Mouse (Mus musculus) CH12.LX (cell line): ENCODE results near the gene Treml4. TPM values are rescaled to one million over a fixed set of nuclear protein-coding genes. Genes with fewer than 3 reads are reported as not detected.

Experiments
- DNase-seq: peaks from one replicate; pipeline ENCODE4 v3.0.0-alpha.2; 2013; ENCODE audit errors: extremely low read depth
- H3K27ac ChIP-seq: 2 replicates; pipeline ENCODE4 v1.5.1; 2012; ENCODE audit warnings: low read depth, mild to moderate bottlenecking, control low read depth, moderate library complexity; ENCODE audit not compliant: insufficient read depth
- H3K27me3 ChIP-seq: replicated peaks from 2 replicates; pipeline ENCODE3; 2012; ENCODE audit warnings: inconsistent platforms
- H3K36me3 ChIP-seq, 2 experiments: replicated peaks in 1 of 2; 2 replicates each; pipeline versions ENCODE3 to v1.6.1; 2012; ENCODE audit warnings: inconsistent platforms in 1 of 2, low read length in 1 of 2, mild to moderate bottlenecking in 1 of 2, mixed read lengths in 1 of 2, moderate library complexity in 1 of 2; ENCODE audit not compliant: control insufficient read depth in 1 of 2, insufficient read depth in 1 of 2
- H3K4me1 ChIP-seq, 2 experiments: 2 replicates each; pipeline ENCODE4 v1.6.1; 2012; ENCODE audit warnings: inconsistent platforms in 1 of 2, moderate library complexity in 1 of 2; ENCODE audit not compliant: insufficient read depth in 2 of 2, control insufficient read depth in 1 of 2
- H3K4me2 ChIP-seq: 2 replicates; pipeline ENCODE4 v1.6.1; 2012; ENCODE audit warnings: low read depth, mild to moderate bottlenecking, control low read depth; ENCODE audit not compliant: poor library complexity, insufficient read depth, severe bottlenecking
- H3K4me3 ChIP-seq, 3 experiments: fragments of 150-350 bp in 1 of 3; sonication (generic) in 1 of 3; replicated peaks in 1 of 3; 2 replicates each; pipeline versions ENCODE3 to v1.5.1; 2011 to 2012; ENCODE audit warnings: low read depth in 2 of 3, low read length in 2 of 3, mild to moderate bottlenecking in 2 of 3, moderate library complexity in 2 of 3, control low read depth in 1 of 3, improper control_type of control experiment in 1 of 3, inconsistent platforms in 1 of 3, mixed read lengths in 1 of 3; ENCODE audit not compliant: poor library complexity in 1 of 3
- H3K79me2 ChIP-seq: replicated peaks from 2 replicates; pipeline ENCODE4 v1.6.1; 2012; ENCODE audit warnings: mild to moderate bottlenecking, moderate library complexity; ENCODE audit not compliant: control insufficient read depth, poor library complexity, insufficient read depth, severe bottlenecking; ENCODE audit errors: extremely low read depth
- H3K9ac ChIP-seq: 2 replicates; pipeline ENCODE4 v1.6.1; 2012; ENCODE audit warnings: low read depth, mild to moderate bottlenecking, control low read depth, moderate library complexity; ENCODE audit not compliant: insufficient read depth
- H3K9me3 ChIP-seq: replicated peaks from 2 replicates; pipeline ENCODE3; 2012; ENCODE audit warnings: low read length, inconsistent platforms, mixed read lengths
- BHLHE40 ChIP-seq: IDR thresholded peaks from 2 replicates; pipeline ENCODE4 v1.6.1; 2011; ENCODE audit warnings: mild to moderate bottlenecking, low read depth, low read length, improper control_type of control experiment
- CHD2 ChIP-seq: IDR thresholded peaks from 2 replicates; pipeline ENCODE4 v1.6.1; 2011; ENCODE audit warnings: low read length, improper control_type of control experiment
- E2F4 ChIP-seq: IDR thresholded peaks from 2 replicates; pipeline ENCODE4 v1.6.1; 2011; ENCODE audit warnings: low read depth, low read length, improper control_type of control experiment; ENCODE audit not compliant: insufficient replicate concordance
- ELF1 ChIP-seq: IDR thresholded peaks from 2 replicates; pipeline ENCODE4 v1.6.1; 2014; ENCODE audit warnings: low read depth, mild to moderate bottlenecking, inconsistent platforms, low read length, improper control_type of control experiment
- EP300 ChIP-seq: IDR thresholded peaks from 2 replicates; pipeline ENCODE4 v1.6.1; 2011; ENCODE audit warnings: low read length, improper control_type of control experiment
- ETS1 ChIP-seq: conservative IDR thresholded peaks from 2 replicates; pipeline ENCODE4 v1.6.1; 2012; ENCODE audit warnings: low read depth, mild to moderate bottlenecking, inconsistent platforms, low read length, improper control_type of control experiment, moderate library complexity
- GABPA ChIP-seq: IDR thresholded peaks from 2 replicates; pipeline ENCODE4 v1.6.1; 2012; ENCODE audit warnings: low read depth, low read length, improper control_type of control experiment, inconsistent platforms; ENCODE audit not compliant: insufficient replicate concordance
- HCFC1 ChIP-seq: IDR thresholded peaks from 2 replicates; pipeline ENCODE4 v1.6.1; 2012; ENCODE audit warnings: low read depth, mild to moderate bottlenecking, inconsistent platforms, low read length, improper control_type of control experiment
- KAT2A ChIP-seq: IDR thresholded peaks from 2 replicates; pipeline ENCODE4 v1.6.1; 2012; ENCODE audit warnings: low read length, improper control_type of control experiment, inconsistent platforms; ENCODE audit not compliant: insufficient replicate concordance
- MAFK ChIP-seq: IDR thresholded peaks from 2 replicates; pipeline ENCODE4 v1.6.1; 2011; ENCODE audit warnings: low read length, improper control_type of control experiment; ENCODE audit not compliant: insufficient replicate concordance
- MAX ChIP-seq: IDR thresholded peaks from 2 replicates; pipeline ENCODE4 v1.6.1; 2011; ENCODE audit warnings: low read length, improper control_type of control experiment
- MEF2A ChIP-seq: IDR thresholded peaks from 2 replicates; pipeline ENCODE4 v1.6.1; 2014; ENCODE audit warnings: low read depth, mild to moderate bottlenecking, inconsistent platforms, low read length, improper control_type of control experiment, borderline replicate concordance
- NELFE ChIP-seq: IDR thresholded peaks from 2 replicates; pipeline ENCODE4 v1.6.1; 2011; ENCODE audit warnings: low read depth, low read length, improper control_type of control experiment
- NRF1 ChIP-seq: IDR thresholded peaks from 2 replicates; pipeline ENCODE4 v1.6.1; 2014; ENCODE audit warnings: low read depth, mild to moderate bottlenecking, inconsistent platforms, low read length, improper control_type of control experiment, moderate library complexity
- PAX5 ChIP-seq: IDR thresholded peaks from 2 replicates; pipeline ENCODE4 v1.6.1; 2012; ENCODE audit warnings: low read length, inconsistent platforms, mixed read lengths
- POLR2AphosphoS2 ChIP-seq: IDR thresholded peaks from 2 replicates; pipeline ENCODE4 v1.6.1; 2011; ENCODE audit warnings: low read depth, low read length, improper control_type of control experiment
- RAD21 ChIP-seq: IDR thresholded peaks from 2 replicates; pipeline ENCODE4 v1.6.1; 2011; ENCODE audit warnings: low read depth, mild to moderate bottlenecking, low read length, improper control_type of control experiment, moderate library complexity
- RCOR1 ChIP-seq: conservative IDR thresholded peaks from 2 replicates; pipeline ENCODE4 v1.6.1; 2012; ENCODE audit warnings: low read depth, mild to moderate bottlenecking, inconsistent platforms, low read length, improper control_type of control experiment
- TBP ChIP-seq: conservative IDR thresholded peaks from 2 replicates; pipeline ENCODE4 v1.6.1; 2011; ENCODE audit warnings: low read depth, low read length, improper control_type of control experiment
- TCF12 ChIP-seq: IDR thresholded peaks from 2 replicates; pipeline ENCODE4 v1.6.1; 2014; ENCODE audit warnings: low read depth, mild to moderate bottlenecking, inconsistent platforms, low read length, improper control_type of control experiment
- UBTF ChIP-seq: IDR thresholded peaks from 2 replicates; pipeline ENCODE4 v1.6.1; 2012; ENCODE audit warnings: low read depth, mild to moderate bottlenecking, inconsistent platforms, low read length, improper control_type of control experiment, moderate library complexity
- USF1 ChIP-seq: IDR thresholded peaks from 2 replicates; pipeline ENCODE4 v1.6.1; 2014; ENCODE audit warnings: low read depth, mild to moderate bottlenecking, inconsistent platforms, low read length, improper control_type of control experiment
- ZC3H11A ChIP-seq: IDR thresholded peaks from 2 replicates; pipeline ENCODE4 v1.6.1; 2012; ENCODE audit warnings: low read depth, mild to moderate bottlenecking, inconsistent platforms, low read length, improper control_type of control experiment
- ZKSCAN1 ChIP-seq: IDR thresholded peaks from 2 replicates; pipeline ENCODE4 v1.6.1; 2012; ENCODE audit warnings: low read depth, inconsistent platforms, low read length, improper control_type of control experiment, borderline replicate concordance
- ZNF384 ChIP-seq: IDR thresholded peaks from 2 replicates; pipeline ENCODE4 v1.6.1; 2012; ENCODE audit warnings: low read depth, low read length, improper control_type of control experiment, inconsistent platforms
- dilution Hi-C: fragments of 300-500 bp; cut with MboI; formaldehyde crosslinking; loops from 2 replicates; pipeline ENCODE4 v1.14.3; 2020; ENCODE audit warnings: low sequenced_read_pairs; ENCODE audit not compliant: extremely low pct_unique_long_range_greater_than_20kb, extremely low pct_ligation_motif_present
- in situ Hi-C: fragments of 300-500 bp; cut with MboI; formaldehyde crosslinking; loops from 3 replicates; pipeline ENCODE4 v1.14.3; 2019; ENCODE audit warnings: low sequenced_read_pairs, low pct_ligation_motif_present, low pct_unique_long_range_greater_than_20kb, mixed read lengths
- polyA plus RNA-seq: library from polyadenylated mRNA; unstranded; fragments of >175 nt; gene quantifications from 2 replicates; pipeline ENCODE4 v1.2.1, GENCODE M21; 2012; ENCODE audit warnings: low read depth; ENCODE audit not compliant: insufficient read length
- total RNA-seq, 2 experiments: library from RNA; depleted of rRNA; stranded (reverse); fragments of 300-350 nt in 1 of 2; fragments of >200 nt in 1 of 2; gene quantifications; 2 replicates each; pipeline ENCODE4 v1.2.3; 2012 to 2014

Treml4 gene
- total and polyA plus RNA-seq, 3 experiments: 0.13 to 1.1 (median 0.55) TPM

DNA sequence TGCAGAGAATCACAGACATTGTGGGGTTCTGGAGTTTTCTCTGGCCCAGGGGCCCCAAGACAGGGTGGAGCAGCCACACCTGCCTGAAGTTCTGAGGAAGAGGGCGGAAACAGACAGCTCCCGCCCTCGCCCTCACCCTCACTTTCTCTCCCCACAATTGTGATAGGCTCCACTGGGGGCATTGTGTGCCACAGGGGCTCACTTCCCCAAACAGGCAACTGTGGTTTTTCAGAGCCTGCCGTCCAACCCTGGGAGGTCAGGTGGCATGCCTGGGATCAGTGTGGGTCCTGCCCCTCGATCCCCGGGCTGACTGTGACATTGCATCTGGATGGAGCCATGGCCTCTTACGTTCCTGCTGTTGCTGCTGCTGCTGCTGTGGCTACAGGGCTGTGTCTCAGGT, 36.1 kb downstream of the Treml4 start (continued):
- TF ChIP-seq TBP: no peak
- peak; percentile 45; the same call in 1 of the 2 replicates for TF ChIP-seq TCF12
- no peak for TF ChIP-seq MAX
- TF ChIP-seq ETS1: peak; percentile 8; the same call in 1 of the 2 replicates
- no peak for TF ChIP-seq ZNF384
- no peak for TF ChIP-seq PAX5
- TF ChIP-seq POLR2AphosphoS2: no peak
- TF ChIP-seq E2F4: no peak
- no peak for TF ChIP-seq GABPA
- peak; percentile 40; the same call in 1 of the 2 replicates for TF ChIP-seq UBTF
- TF ChIP-seq NELFE: no peak
- no peak for TF ChIP-seq ZC3H11A
- TF ChIP-seq ZKSCAN1: no peak
- TF ChIP-seq CHD2: 0 out of 2 replicates have a peak, but pooled peaks have one; percentile 9
- peak; percentile 50; the same call in 1 of the 2 replicates for TF ChIP-seq EP300
- no peak for TF ChIP-seq MEF2A
- TF ChIP-seq RCOR1: no peak
- TF ChIP-seq NRF1: no peak
- TF ChIP-seq, all 38 proteins: peak for 8

DNA sequence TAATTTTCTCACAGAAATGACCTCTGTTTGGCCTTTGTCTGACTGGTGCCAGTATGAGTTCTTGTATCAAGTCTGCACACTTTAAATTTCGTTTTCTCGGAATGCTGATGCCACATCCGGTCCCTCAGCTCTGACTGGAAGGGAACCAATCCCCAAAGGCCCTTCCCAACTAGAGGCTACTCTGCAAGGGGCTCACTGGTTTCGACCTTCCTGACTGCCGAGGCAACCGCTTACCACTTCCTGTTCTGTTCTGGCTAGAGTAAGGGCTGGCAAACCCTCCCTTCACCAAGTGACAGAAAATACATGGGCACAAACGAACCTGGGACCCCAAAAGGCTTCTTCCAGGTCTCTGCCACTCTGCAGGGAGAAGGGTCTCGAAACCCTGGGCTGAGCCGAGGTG, 36.8 kb downstream of the Treml4 start:
- peaks cover 5% of the 10 kb centered on the region for H3K9me3 ChIP-seq
- no peaks in the 10 kb centered on the region for H3K79me2 ChIP-seq
- peaks cover 0 to 24% of the 10 kb centered on the region in 2 experiments for H3K36me3 ChIP-seq
- peak overlapping the region in 2 of 3 experiments; percentile 55 to 58 for H3K4me3 ChIP-seq
- no peaks in the 10 kb centered on the region for H3K27me3 ChIP-seq
- H3K9ac ChIP-seq: no peak overlapping the region
- peak overlapping the region; percentile 33 for H3K4me2 ChIP-seq
- DNase-seq: peak; percentile 71
- dilution Hi-C loops: no loop called here
- TF ChIP-seq HCFC1 (no peak), MEF2A (peak; percentile 31; the same call in 1 of the 2 replicates), KAT2A (0 out of 2 replicates have a peak, but pooled peaks have one; percentile 37), BHLHE40 (peak; percentile 38; the same call in 1 of the 2 replicates), EP300 (peak; percentile 36; the same call in 1 of the 2 replicates), ELF1 (peak; percentile 59), RAD21 (no peak), MAFK (0 out of 2 replicates have a peak, but pooled peaks have one; percentile 14), UBTF (no peak), ZKSCAN1 (no peak), USF1 (no peak), ETS1 (0 out of 2 replicates have a peak, but pooled peaks have one; percentile 6)
- TF ChIP-seq, all 38 proteins: peak for 7
- H3K27ac ChIP-seq: no peak overlapping the region
- H3K4me1 ChIP-seq: peaks cover 15 to 46% of the 10 kb centered on the region in 2 experiments
- in situ Hi-C loops: no loop called here
